Mouse (Mus musculus): ENCODE results near the gene Psme3. TPM values are rescaled to one million over a fixed set of nuclear protein-coding genes. Genes with fewer than 3 reads are reported as not detected.

The Psme3 gene
- total RNA-seq (2023): 136 to 141 TPM (median 140 TPM) in 4 replicates

GRCm38 (mm10) chr11:101315665-101316500 is at the start of gene Psme3:
Gene Psme3 (plus strand): TSS chr11:101316213.

GRCm38 (mm10) chr11:101278223-101279192 is 37.5 kb upstream of the Psme3 start, which contains the start of the genes Cntd1 and Coa3:
Gene Cntd1 (plus strand): TSS chr11:101279012.
Gene Coa3 (minus strand): TSS chr11:101279114.

GRCm38 (mm10) chr11:101302004-101302798 is 13.8 kb upstream of the Psme3 start, which contains the start of gene Becn1:
Gene Becn1 (minus strand): TSS chr11:101302286.

GRCm38 (mm10) chr11:101324763-101325162 is 8.8 kb downstream of the Psme3 start, which contains the start of gene Aoc2:
Gene Aoc2 (plus strand): TSS chr11:101325063.

GRCm38 (mm10) chr11:101330371-101330924 is 14.4 kb downstream of the Psme3 start, which contains the start of gene Aoc3:
Gene Aoc3 (plus strand): TSS chr11:101330605.

GRCm38 (mm10) chr11:101367326-101367935 is 51.4 kb downstream of the Psme3 start, which contains the start of gene G6pc:
Gene G6pc (plus strand): TSS chr11:101367561.

Other genes starting within 250 kb of the Psme3 start
- gene Naglu, start 246.2 kb upstream of the Psme3 start, total RNA-seq (2023): 12.9 to 16.4 TPM (median 15.4 TPM) in 4 replicates
- gene Hsd17b1, start 237.8 kb upstream of the Psme3 start, total RNA-seq (2023): 0.86 to 2.2 TPM (median 1.4 TPM) in 4 replicates
- gene Coasy, start 233.6 kb upstream of the Psme3 start, total RNA-seq (2023): 13.9 to 15.7 TPM (median 14.8 TPM) in 4 replicates
- 32.6 to 43.0 TPM (median 36.8 TPM) in 4 replicates for gene Mlx, start 228.9 kb upstream of the Psme3 start, total RNA-seq (2023)
- gene Psmc3ip, start 220.8 kb upstream of the Psme3 start, total RNA-seq (2023): 3.7 to 4.6 TPM (median 4.2 TPM) in 4 replicates
- 71.0 to 81.9 TPM (median 75.1 TPM) in 4 replicates for gene Retreg3, start 196.3 kb upstream of the Psme3 start, total RNA-seq (2023)
- 15.8 to 18.7 TPM (median 16.9 TPM) in 4 replicates for gene Tubg1, start 196.3 kb upstream of the Psme3 start, total RNA-seq (2023)
- 3.1 to 5.6 TPM (median 4.7 TPM) in 4 replicates for gene Tubg2, start 160.3 kb upstream of the Psme3 start, total RNA-seq (2023)
- 0.34 to 0.49 TPM (median 0.37 TPM) in 4 replicates for gene Cntnap1, start 145.7 kb upstream of the Psme3 start, total RNA-seq (2023)
- 1.2 to 4.3 TPM (median 3.4 TPM) in 4 replicates for gene Plekhh3, start 144.9 kb upstream of the Psme3 start, total RNA-seq (2023)
- gene Ccr10, start 140.8 kb upstream of the Psme3 start, total RNA-seq (2023): not detected in 4 replicates
- 78.1 to 86.6 TPM (median 84.3 TPM) in 4 replicates for gene Ezh1, start 89.8 kb upstream of the Psme3 start, total RNA-seq (2023)
- gene Ramp2, start 70.2 kb upstream of the Psme3 start, total RNA-seq (2023): not detected in 4 replicates
- gene Vps25, start 62.5 kb upstream of the Psme3 start, total RNA-seq (2023): 74.7 to 90.7 TPM (median 77.1 TPM) in 4 replicates
- gene Wnk4, start 55.6 kb upstream of the Psme3 start, total RNA-seq (2023): 0.30 to 1.1 TPM (median 0.57 TPM) in 4 replicates
- 0.22 to 0.77 TPM (median 0.35 TPM) in 4 replicates for gene Cntd1, start 37.2 kb upstream of the Psme3 start, total RNA-seq (2023)
- gene Coa3, start 37.1 kb upstream of the Psme3 start, total RNA-seq (2023): 27.6 to 31.2 TPM (median 28.7 TPM) in 4 replicates
- gene Becn1, start 13.9 kb upstream of the Psme3 start, total RNA-seq (2023): 181 to 201 TPM (median 186 TPM) in 4 replicates
- 13.9 to 14.7 TPM (median 14.2 TPM) in 4 replicates for gene Aoc2, start 8.8 kb downstream of the Psme3 start, total RNA-seq (2023)
- 0.28 to 0.64 TPM (median 0.60 TPM) in 4 replicates for gene Aoc3, start 14.4 kb downstream of the Psme3 start, total RNA-seq (2023)
- not detected in 4 replicates for gene G6pc, start 51.3 kb downstream of the Psme3 start, total RNA-seq (2023)
- 21.0 to 29.1 TPM (median 23.2 TPM) in 4 replicates for gene Aarsd1, start 101.4 kb downstream of the Psme3 start, total RNA-seq (2023)
- 0.63 to 1.1 TPM (median 0.92 TPM) in 4 replicates for gene Gm27029, start 108.6 kb downstream of the Psme3 start, total RNA-seq (2023)
- 19.6 to 22.2 TPM (median 21.1 TPM) in 4 replicates for gene Rundc1, start 108.9 kb downstream of the Psme3 start, total RNA-seq (2023)
- gene Ptges3l, start 109.1 kb downstream of the Psme3 start, total RNA-seq (2023): 1.7 to 3.6 TPM (median 1.8 TPM) in 4 replicates
- gene Rpl27, start 126.1 kb downstream of the Psme3 start, total RNA-seq (2023): 121 to 138 TPM (median 128 TPM) in 4 replicates
- 63.3 to 70.8 TPM (median 65.7 TPM) in 4 replicates for gene Ifi35, start 132.2 kb downstream of the Psme3 start, total RNA-seq (2023)
- gene Rnd2, start 148.8 kb downstream of the Psme3 start, total RNA-seq (2023): 0.53 to 0.75 TPM (median 0.63 TPM) in 4 replicates
- gene Vat1, start 150.0 kb downstream of the Psme3 start, total RNA-seq (2023): 15.8 to 19.6 TPM (median 17.8 TPM) in 4 replicates
- 7.2 to 8.9 TPM (median 8.0 TPM) in 4 replicates for gene Brca1, start 235.7 kb downstream of the Psme3 start, total RNA-seq (2023)
- 130 to 160 TPM (median 142 TPM) in 4 replicates for gene Nbr1, start 235.9 kb downstream of the Psme3 start, total RNA-seq (2023)

All from B cell, adult 62 days (primary cell).